Comparison of ENCODE assay signal across 12 mouse cellular contexts in genomic region chr17:84571629-84572028, GRCm38 (mm10). TPM values are rescaled to one million over a fixed set of nuclear protein-coding genes. Genes with fewer than 3 reads are reported as not detected.
DNase-seq lines count a peak whose midpoint lies in the region; ATAC-seq and TF ChIP-seq lines count a peak whose summit lies in the region.
"Had no signal": no experiment of that assay in that cellular context is flagged by ENCODE, and none has a peak within 500 bp of the region (broad histone marks: within the 10 kb centered on the region; RNA-seq: fewer than 3 reads in every experiment).

No protein-coding gene starts in this region.

- no peak for TF ChIP-seq CTCF in hindbrain, postnatal 0 days (IDR thresholded peaks at IDR 0.05; ENCODE audit: low read depth)

- H3K36me3 ChIP-seq in heart, embryonic 16.5 days (ENCODE audit: control insufficient read depth, insufficient read depth), result no peaks in the 10 kb centered on the region
- no peaks in the 10 kb centered on the region for H3K36me3 ChIP-seq in ES-E14 (ENCODE audit: control insufficient read depth, insufficient read depth, low read length, poor library complexity, severe bottlenecking)
- no peaks in the 10 kb centered on the region for H3K36me3 ChIP-seq in hindbrain, postnatal 0 days (ENCODE audit: insufficient read depth, low read length)

- no peak overlapping the region for H3K9ac ChIP-seq in heart, embryonic 16.5 days (ENCODE audit: low read length)
- H3K9ac ChIP-seq in ES-E14 (ENCODE audit: insufficient read depth, low read depth, low read length, poor library complexity, severe bottlenecking), result no peak overlapping the region; the same call in 1 of the 2 replicates
- no peak overlapping the region for H3K9ac ChIP-seq in hindbrain, postnatal 0 days (replicated peaks; ENCODE audit: low read length)

- no peak overlapping the region for H3K4me3 ChIP-seq in heart, embryonic 16.5 days (ENCODE audit: low read length)
- peak overlapping the region in 1 of 2 experiments; percentile 30; a peak in 1 of 4 replicates for H3K4me3 ChIP-seq in ES-E14 (ENCODE audit: insufficient read depth in 1 of 2, low read depth in 1 of 2, low read length in 2 of 2, poor library complexity in 1 of 2, severe bottlenecking in 1 of 2)
- H3K4me3 ChIP-seq in hindbrain, postnatal 0 days (ENCODE audit: low read length), result no peak overlapping the region

- ATAC-seq in heart, embryonic 16.5 days (replicated peaks; ENCODE audit: extremely low read depth, insufficient read depth, low FRiP score), result no peak; the same call in 1 of the 2 replicates
- ATAC-seq in hindbrain, postnatal 0 days, result no peak
- ATAC-seq in inflammation-experienced regulatory T-cells, adult 6 months, result no peak
- no peak for ATAC-seq in erythroid progenitor cell, adult 5-6 weeks (replicated peaks; ENCODE audit: low FRiP score, poor library complexity, severe bottlenecking)

- no peaks in the 10 kb centered on the region for H3K27me3 ChIP-seq in heart, embryonic 16.5 days (ENCODE audit: control insufficient read depth, insufficient read depth, low read length)
- H3K27me3 ChIP-seq in hindbrain, postnatal 0 days (ENCODE audit: insufficient read depth, low read length), result no peaks in the 10 kb centered on the region

- intact Hi-C loops in heart, postnatal 14 days (cut with DNase I), result no loop called here

- WGBS in heart, embryonic 16.5 days, result 85% methylated on average over 18 of the region's 18 CpGs
- WGBS in hindbrain, postnatal 0 days, result 78% methylated on average over 18 of the region's 18 CpGs

- H3K27ac ChIP-seq in heart, embryonic 16.5 days (ENCODE audit: low read length), result no peak overlapping the region
- no peak overlapping the region for H3K27ac ChIP-seq in ES-E14 (ENCODE audit: insufficient read depth, low read depth, low read length, poor library complexity, severe bottlenecking)
- H3K27ac ChIP-seq in hindbrain, postnatal 0 days, result no peak overlapping the region

- in situ Hi-C loops in ES-E14 (cut with MboI; ENCODE audit: low sequenced_read_pairs in 2 of 2, unreplicated experiment in 2 of 2), result no loop called here

- peak overlapping the region; percentile 25; the same call in 1 of the 2 replicates for H3K4me2 ChIP-seq in heart, embryonic 16.5 days (ENCODE audit: low read depth, low read length)
- peak overlapping the region; percentile 13; the same call in 1 of the 2 replicates for H3K4me2 ChIP-seq in hindbrain, postnatal 0 days (ENCODE audit: low read depth, low read length)

- H3K9me3 ChIP-seq in heart, embryonic 16.5 days (replicated peaks; ENCODE audit: control insufficient read depth, low read length), result no peaks in the 10 kb centered on the region
- no peaks in the 10 kb centered on the region for H3K9me3 ChIP-seq in ES-E14 (ENCODE audit: control insufficient read depth, insufficient read depth, low read depth, low read length)
- no peaks in the 10 kb centered on the region for H3K9me3 ChIP-seq in hindbrain, postnatal 0 days (ENCODE audit: low read length)

- no peak for DNase-seq in heart, postnatal 14 days
- DNase-seq in ES-E14 (ENCODE audit: low read depth, low spot score), result peak; percentile 36
- DNase-seq in embryo, embryonic 11 days, result peak; percentile 59
- DNase-seq in hindbrain, postnatal 0 days (ENCODE audit: low spot score), result peak; percentile 46
- DNase-seq in cerebellum, postnatal 14 days, result no peak
- DNase-seq: cerebellum, adult 9-11 months; heart, adult 18-20 months; kidney, adult 11 months; right cerebral cortex, postnatal 14 days had no signal

- no peaks in the 10 kb centered on the region for H3K4me1 ChIP-seq in heart, embryonic 16.5 days (ENCODE audit: control insufficient read depth, insufficient read depth, low read length)
- H3K4me1 ChIP-seq in ES-E14 (ENCODE audit: control insufficient read depth in 2 of 2, insufficient read depth in 2 of 2, low read length in 2 of 2, poor library complexity in 1 of 2), result peaks cover 5 to 10% of the 10 kb centered on the region in 2 experiments; a peak in 3 of 4 replicates
- no peaks in the 10 kb centered on the region for H3K4me1 ChIP-seq in hindbrain, postnatal 0 days (ENCODE audit: insufficient read depth, low read length)

TF ChIP-seq in ES-E14, 5 proteins besides CTCF, POLR2A, EP300 and RAD21:
- TF ChIP-seq MAFK (IDR thresholded peaks at IDR 0.05; ENCODE audit: insufficient read depth, low read depth, low read length), result no peak
- TF ChIP-seq ZC3H11A (IDR thresholded peaks at IDR 0.05; ENCODE audit: borderline replicate concordance, low read depth, low read length), result no peak
- no peak for TF ChIP-seq ZNF384 (IDR thresholded peaks at IDR 0.05; ENCODE audit: low read depth, low read length)
- no peak for TF ChIP-seq HCFC1 (IDR thresholded peaks at IDR 0.05; ENCODE audit: borderline replicate concordance, insufficient read depth, low read length)
- TF ChIP-seq CHD2 (IDR thresholded peaks at IDR 0.05; ENCODE audit: low read depth, low read length), result no peak

RNA-seq across cellular contexts. Expression of gene Dync2li1, which starts 54.7 kb away (rescaled TPM):
- polyA plus RNA-seq in heart, embryonic 16.5 days (2015; fragmentation: Nextera tagmentation; extraction: Ambion mirVana), result 11.7 and 13.0 TPM in 2 replicates
- 1 to 10 TPM; 2.8 to 4.7 TPM for total RNA-seq in heart, postnatal 14 days (2021)
- 3.5 and 5.9 TPM in 2 replicates for total RNA-seq in ES-E14 (2012; rRNA removed)
- 9.8 and 9.9 TPM in 2 replicates for total RNA-seq in hindbrain, postnatal 0 days (2014; rRNA removed)
- polyA plus RNA-seq in hindbrain, postnatal 0 days (2015; fragmentation: Nextera tagmentation; extraction: Ambion mirVana), result 33.2 and 36.2 TPM in 2 replicates
- 1 to 10 TPM in 2 of 3 experiments, under 1 TPM in 1; 0.79 to 1.9 (median 1.6) TPM for polyA plus RNA-seq in inflammation-experienced regulatory T-cells, adult 6 months (2017; shearing (Covaris generic))
- not detected in 2 replicates for total RNA-seq in erythroid progenitor cell, adult 5-6 weeks (2015; ENCODE audit: low replicate concordance)
- not detected in 2 replicates for total RNA-seq in erythroid progenitor cell, adult 5-6 weeks (2017; ENCODE audit: low replicate concordance)

RNA-seq across cellular contexts. Expression of gene Plekhh2, which starts 59.9 kb away (rescaled TPM):
- polyA plus RNA-seq in heart, embryonic 16.5 days (2015; fragmentation: Nextera tagmentation; extraction: Ambion mirVana), result 1.6 and 2.3 TPM in 2 replicates
- 1 to 10 TPM; 4.9 to 6.3 TPM for total RNA-seq in heart, postnatal 14 days (2021)
- total RNA-seq in ES-E14 (2012; rRNA removed), result 2.7 and 4.0 TPM in 2 replicates
- total RNA-seq in hindbrain, postnatal 0 days (2014; rRNA removed), result 2.6 and 3.7 TPM in 2 replicates
- polyA plus RNA-seq in hindbrain, postnatal 0 days (2015; fragmentation: Nextera tagmentation; extraction: Ambion mirVana), result 1.3 and 1.6 TPM in 2 replicates
- not detected for polyA plus RNA-seq in inflammation-experienced regulatory T-cells, adult 6 months (2017; shearing (Covaris generic))
- not detected in 2 replicates for total RNA-seq in erythroid progenitor cell, adult 5-6 weeks (2015; ENCODE audit: low replicate concordance)
- total RNA-seq in erythroid progenitor cell, adult 5-6 weeks (2017; ENCODE audit: low replicate concordance), result not detected in 2 replicates

Comparison
In these comparisons a context has a peak if more than half of its experiments do, and no peak if none do; other contexts are left out.
1. DNase-seq: peak in ES-E14 (single experiment), embryo, embryonic 11 days (single experiment) and hindbrain, postnatal 0 days (single experiment); none in heart, postnatal 14 days (0 of 2) and cerebellum, postnatal 14 days (0 of 2).